Mouse (Mus musculus) cerebellum, postnatal 25 days (tissue): ENCODE measurements around the gene Wdr60.

ENCODE experiments used
- DNase-seq, 2 experiments: peaks; one replicate each; pipeline ENCODE4 v3.0.0; 2021; ENCODE audit warnings: mixed read lengths in 2 of 2

Wdr60 gene

GRCm38 (mm10) chr12:116265275-116265674 is 2.5 kb upstream of the Wdr60 start:
- no peak for DNase-seq

GRCm38 (mm10) chr12:116264756-116265155 is 1.9 kb upstream of the Wdr60 start:
- DNase-seq, result no peak

GRCm38 (mm10) chr12:116258321-116258720 is 4.5 kb downstream of the Wdr60 start:
- no peak for DNase-seq

- DNase-seq, result no peak
Measured at GRCm38 (mm10) chr12:116255636-116256035, 7.2 kb downstream of the Wdr60 start.

- no peak for DNase-seq
Measured at GRCm38 (mm10) chr12:116254652-116255051, 8.2 kb downstream of the Wdr60 start.

GRCm38 (mm10) chr12:116244601-116245000 is 18.2 kb downstream of the Wdr60 start:
- DNase-seq, result no peak

- no peak for DNase-seq
Measured at GRCm38 (mm10) chr12:116238803-116239202, 24.0 kb downstream of the Wdr60 start.

- DNase-seq, result no peak
Measured at GRCm38 (mm10) chr12:116238370-116238769, 24.5 kb downstream of the Wdr60 start.

GRCm38 (mm10) chr12:116236658-116237057 is 26.2 kb downstream of the Wdr60 start:
- no peak for DNase-seq

- DNase-seq, result no peak
Measured at GRCm38 (mm10) chr12:116235356-116235755, 27.5 kb downstream of the Wdr60 start.

GRCm38 (mm10) chr12:116232061-116232460 is 30.8 kb downstream of the Wdr60 start:
- DNase-seq, result no peak

GRCm38 (mm10) chr12:116231612-116232011 is 31.2 kb downstream of the Wdr60 start:
- peak; percentile 19 to 48 for DNase-seq

- no peak for DNase-seq
Measured at GRCm38 (mm10) chr12:116229451-116229850, 33.4 kb downstream of the Wdr60 start.

- DNase-seq, result no peak
Measured at GRCm38 (mm10) chr12:116226289-116227057, 36.3 kb downstream of the Wdr60 start.

- no peak for DNase-seq
Measured at GRCm38 (mm10) chr12:116223107-116223506, 39.7 kb downstream of the Wdr60 start.

GRCm38 (mm10) chr12:116207486-116207885 is 55.3 kb downstream of the Wdr60 start:
- DNase-seq, result no peak

- no peak for DNase-seq
Measured at GRCm38 (mm10) chr12:116205726-116206125, 57.1 kb downstream of the Wdr60 start.

GRCm38 (mm10) chr12:116202176-116202981 is 60.4 kb downstream of the Wdr60 start:
- DNase-seq, result peak; percentile 77 to 84

- no peak for DNase-seq
Measured at GRCm38 (mm10) chr12:116198791-116199190, 64.0 kb downstream of the Wdr60 start.

- DNase-seq, result no peak
Measured at GRCm38 (mm10) chr12:116196221-116196620, 66.6 kb downstream of the Wdr60 start.

GRCm38 (mm10) chr12:116194641-116195040 is 68.2 kb downstream of the Wdr60 start:
- peak; percentile 50 to 60 for DNase-seq

- no peak for DNase-seq
Measured at GRCm38 (mm10) chr12:116193952-116194351, 68.9 kb downstream of the Wdr60 start.

GRCm38 (mm10) chr12:116183212-116183935 is 79.4 kb downstream of the Wdr60 start:
- no peak for DNase-seq
